Mouse (Mus musculus) olfactory bulb, adult 2 months (tissue): ENCODE data around the gene Trim25.
A peak's percentile ranks its signal among the peaks of the same experiment; 100 is the strongest.

ENCODE experiments used
- CTCF ChIP-seq: fragments of 200-500 bp; IDR thresholded peaks from 2 replicates; pipeline ENCODE4 v1.5.1; 2012; ENCODE audit warnings: low read depth, mild to moderate bottlenecking, low read length, moderate library complexity; ENCODE audit not compliant: insufficient read depth
- POLR2A ChIP-seq: fragments of 200-500 bp; IDR thresholded peaks from 2 replicates; pipeline ENCODE4 v1.6.1; 2012; ENCODE audit warnings: mild to moderate bottlenecking, low read depth, low read length, moderate library complexity; ENCODE audit not compliant: insufficient read depth

DNA sequence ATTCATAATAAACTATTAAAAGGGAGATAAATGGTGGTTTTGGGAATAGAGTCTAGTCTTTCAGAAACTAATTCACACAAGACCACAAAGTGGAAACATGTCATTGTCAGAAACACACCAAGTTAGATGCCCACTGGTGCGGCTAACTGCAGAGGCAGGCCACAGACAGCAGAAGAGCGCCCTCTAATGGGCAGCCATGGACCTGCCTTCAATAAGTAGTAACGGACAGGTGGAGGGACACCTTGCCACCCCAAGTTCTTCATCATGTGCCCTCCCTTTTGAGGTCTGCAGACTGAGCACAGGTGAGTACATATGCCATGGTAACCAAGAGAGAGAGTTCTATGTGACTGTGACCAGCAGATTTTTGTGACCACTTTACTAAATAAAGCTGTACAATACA lies 40.1 kb downstream of the Trim25 start:
- peak; percentile 62 for TF ChIP-seq CTCF
- TF ChIP-seq POLR2A, result no peak
